Comparison of ENCODE assay signal across 25 mouse cellular contexts in the genomic region with DNA sequence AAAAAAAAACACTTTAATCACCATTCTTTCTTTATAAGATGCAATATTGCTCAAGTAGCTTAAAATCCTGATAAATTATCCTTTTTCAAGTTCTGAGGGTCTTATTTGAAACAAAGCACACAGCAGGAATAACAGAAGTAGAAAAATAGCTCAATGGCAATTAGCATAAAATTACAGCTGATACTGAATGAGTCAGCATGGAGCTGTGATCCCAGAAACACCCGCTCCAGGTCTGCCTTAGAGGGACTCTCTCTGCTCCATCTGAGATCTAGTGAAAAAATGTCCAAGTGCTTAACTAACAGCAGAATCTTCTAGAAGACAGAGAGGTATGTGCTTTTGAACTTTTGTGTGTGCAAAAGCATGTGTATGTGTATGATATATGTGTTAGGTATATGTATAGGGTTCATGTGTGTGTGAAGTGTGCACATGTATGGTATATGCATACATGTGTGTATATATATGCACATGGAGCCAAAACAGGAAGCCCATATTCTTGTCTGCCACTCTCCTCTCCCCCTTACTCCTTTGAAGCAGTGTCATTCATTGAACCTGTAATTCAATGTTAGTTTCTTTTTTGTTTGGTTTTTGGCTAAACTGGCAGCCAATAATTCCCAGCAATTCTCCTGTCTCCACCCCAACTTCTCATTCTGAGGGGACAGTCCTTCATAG. TPM values are rescaled to one million over a fixed set of nuclear protein-coding genes. Genes with fewer than 3 reads are reported as not detected.
DNase-seq lines count a peak whose midpoint lies in the region; ATAC-seq and TF ChIP-seq lines count a peak whose summit lies in the region.
"Had no signal": no experiment of that assay in that cellular context is flagged by ENCODE, and none has a peak within 500 bp of the region (broad histone marks: within the 10 kb centered on the region; RNA-seq: fewer than 3 reads in every experiment).

No protein-coding gene starts in this region.

- no peak overlapping the region for H3K4me3 ChIP-seq in forebrain, embryonic 16.5 days (replicated peaks; ENCODE audit: low read length)
- no peak overlapping the region for H3K4me3 ChIP-seq in forebrain, embryonic 11.5 days (ENCODE audit: low read depth, low read length)
- H3K4me3 ChIP-seq in heart, embryonic 12.5 days, result no peak overlapping the region
- no peak overlapping the region for H3K4me3 ChIP-seq in olfactory bulb, adult 2 months (ENCODE audit: insufficient read depth, low read depth, low read length)
- no peak overlapping the region for H3K4me3 ChIP-seq in hindbrain, embryonic 14.5 days (replicated peaks; ENCODE audit: low read length)
- H3K4me3 ChIP-seq: embryonic facial prominence, embryonic 13.5 days; embryonic facial prominence, embryonic 15.5 days; erythroblast, embryonic 14.5 days; forebrain, embryonic 10.5 days; forebrain, embryonic 13.5 days had no signal

- 40% methylated on average over 1 of the region's 1 CpGs for WGBS in forebrain, embryonic 16.5 days
- 63% methylated on average over 1 of the region's 1 CpGs for WGBS in forebrain, embryonic 11.5 days
- WGBS in heart, embryonic 12.5 days, result 71% methylated on average over 1 of the region's 1 CpGs
- WGBS in olfactory bulb, adult 2 months, result 15% methylated on average over 1 of the region's 1 CpGs
- 62% methylated on average over 1 of the region's 1 CpGs for WGBS in hindbrain, embryonic 14.5 days

- no peaks in the 10 kb centered on the region for H3K27me3 ChIP-seq in forebrain, embryonic 16.5 days (replicated peaks; ENCODE audit: control insufficient read depth, insufficient read depth, low read length)
- H3K27me3 ChIP-seq in forebrain, embryonic 11.5 days (ENCODE audit: control insufficient read depth, insufficient read depth, low read length), result no peaks in the 10 kb centered on the region
- no peaks in the 10 kb centered on the region for H3K27me3 ChIP-seq in heart, embryonic 12.5 days (replicated peaks)
- no peaks in the 10 kb centered on the region for H3K27me3 ChIP-seq in hindbrain, embryonic 14.5 days (ENCODE audit: control insufficient read depth, insufficient read depth, low read length)
- H3K27me3 ChIP-seq: embryonic facial prominence, embryonic 13.5 days; embryonic facial prominence, embryonic 15.5 days; forebrain, embryonic 13.5 days; Patski had no signal

- no peak for TF ChIP-seq CTCF in olfactory bulb, adult 2 months (IDR thresholded peaks at IDR 0.05; ENCODE audit: insufficient read depth, low read depth, low read length)

- no peaks in the 10 kb centered on the region for H3K4me1 ChIP-seq in forebrain, embryonic 16.5 days (replicated peaks; ENCODE audit: control insufficient read depth, insufficient read depth, low read length)
- no peaks in the 10 kb centered on the region for H3K4me1 ChIP-seq in forebrain, embryonic 11.5 days (replicated peaks; ENCODE audit: control insufficient read depth, insufficient read depth, low read length)
- no peaks in the 10 kb centered on the region for H3K4me1 ChIP-seq in heart, embryonic 12.5 days (replicated peaks)
- H3K4me1 ChIP-seq in olfactory bulb, adult 2 months (ENCODE audit: control insufficient read depth, insufficient read depth, low read length), result peaks cover 10% of the 10 kb centered on the region
- no peaks in the 10 kb centered on the region for H3K4me1 ChIP-seq in hindbrain, embryonic 14.5 days (replicated peaks; ENCODE audit: control insufficient read depth, insufficient read depth, low read length)
- H3K4me1 ChIP-seq: embryonic facial prominence, embryonic 13.5 days; embryonic facial prominence, embryonic 15.5 days; forebrain, embryonic 10.5 days; forebrain, embryonic 13.5 days had no signal

- ATAC-seq in forebrain, embryonic 16.5 days, result peak; percentile 52; the same call in 1 of the 2 replicates
- ATAC-seq in forebrain, embryonic 11.5 days (replicated peaks; ENCODE audit: low FRiP score), result no peak
- ATAC-seq in heart, embryonic 12.5 days (ENCODE audit: insufficient number of reproducible peaks, low FRiP score), result no peak
- ATAC-seq in hindbrain, embryonic 14.5 days (ENCODE audit: low FRiP score), result no peak
- ATAC-seq: activated CD4-positive, CD25-positive, alpha-beta regulatory T cell, adult 4 months; forebrain, embryonic 13.5 days; Patski had no signal

- no peak for DNase-seq in forebrain, embryonic 11.5 days (ENCODE audit: low spot score)
- peak; percentile 9 for DNase-seq in heart, adult 11 months
- peak; percentile 68 for DNase-seq in brain, adult 2 months (ENCODE audit: low read depth, low spot score)
- DNase-seq in hindbrain, embryonic 14.5 days (ENCODE audit: low spot score), result no peak
- no peak for DNase-seq in cerebellum, postnatal 4 days (ENCODE audit: low spot score in 2 of 2)
- DNase-seq: adrenal gland, adult 8-10 months; adrenal gland, postnatal 14 days; B cell, adult 2 months; cerebellum, adult 11-12 months; cerebellum, adult 2 months; cerebellum, adult 9-10 months; cerebellum, postnatal 10 days; cerebellum, postnatal 25 days; embryo, embryonic 11 days had no signal

- H3K9me3 ChIP-seq in forebrain, embryonic 16.5 days (ENCODE audit: control insufficient read depth, low read length), result 0 out of 2 replicates have a peak, but pooled peaks cover 3% of the 10 kb centered on the region
- H3K9me3 ChIP-seq in forebrain, embryonic 11.5 days (ENCODE audit: control insufficient read depth, low read length), result no peaks in the 10 kb centered on the region
- no peaks in the 10 kb centered on the region for H3K9me3 ChIP-seq in heart, embryonic 12.5 days (replicated peaks)
- no peaks in the 10 kb centered on the region for H3K9me3 ChIP-seq in hindbrain, embryonic 14.5 days (ENCODE audit: control insufficient read depth, low read length)
- H3K9me3 ChIP-seq: embryonic facial prominence, embryonic 13.5 days; embryonic facial prominence, embryonic 15.5 days; forebrain, embryonic 13.5 days had no signal

- no peaks in the 10 kb centered on the region for H3K36me3 ChIP-seq in forebrain, embryonic 16.5 days (ENCODE audit: control insufficient read depth, insufficient read depth)
- H3K36me3 ChIP-seq in forebrain, embryonic 11.5 days (ENCODE audit: control insufficient read depth, insufficient read depth, low read length), result no peaks in the 10 kb centered on the region
- no peaks in the 10 kb centered on the region for H3K36me3 ChIP-seq in heart, embryonic 12.5 days
- H3K36me3 ChIP-seq in hindbrain, embryonic 14.5 days (replicated peaks; ENCODE audit: control insufficient read depth, insufficient read depth), result no peaks in the 10 kb centered on the region
- H3K36me3 ChIP-seq: embryonic facial prominence, embryonic 13.5 days; embryonic facial prominence, embryonic 15.5 days; forebrain, embryonic 10.5 days had no signal

- H3K4me2 ChIP-seq in forebrain, embryonic 16.5 days (ENCODE audit: low read length), result no peak overlapping the region
- no peak overlapping the region for H3K4me2 ChIP-seq in forebrain, embryonic 11.5 days (ENCODE audit: low read depth, low read length, severe bottlenecking)
- no peak overlapping the region for H3K4me2 ChIP-seq in heart, embryonic 12.5 days
- H3K4me2 ChIP-seq in hindbrain, embryonic 14.5 days (replicated peaks), result no peak overlapping the region
- H3K4me2 ChIP-seq: embryonic facial prominence, embryonic 13.5 days; embryonic facial prominence, embryonic 15.5 days; forebrain, embryonic 13.5 days had no signal

- H3K9ac ChIP-seq in forebrain, embryonic 16.5 days (replicated peaks; ENCODE audit: low read depth, low read length), result no peak overlapping the region
- no peak overlapping the region for H3K9ac ChIP-seq in forebrain, embryonic 11.5 days (ENCODE audit: low read length)
- H3K9ac ChIP-seq in heart, embryonic 12.5 days, result no peak overlapping the region
- H3K9ac ChIP-seq in hindbrain, embryonic 14.5 days, result no peak overlapping the region
- H3K9ac ChIP-seq: embryonic facial prominence, embryonic 13.5 days; embryonic facial prominence, embryonic 15.5 days; forebrain, embryonic 13.5 days had no signal

- no peak for TF ChIP-seq POLR2A in olfactory bulb, adult 2 months (IDR thresholded peaks at IDR 0.05; ENCODE audit: insufficient read depth, low read depth, low read length)

- H3K27ac ChIP-seq in forebrain, embryonic 16.5 days (ENCODE audit: low read length), result no peak overlapping the region
- H3K27ac ChIP-seq in forebrain, embryonic 11.5 days (ENCODE audit: low read depth, low read length), result no peak overlapping the region
- H3K27ac ChIP-seq in heart, embryonic 12.5 days (ENCODE audit: poor library complexity, severe bottlenecking), result no peak overlapping the region
- peak overlapping the region; percentile 37; the same call in 1 of the 2 replicates for H3K27ac ChIP-seq in olfactory bulb, adult 2 months (ENCODE audit: insufficient read depth, low read depth, low read length)
- no peak overlapping the region for H3K27ac ChIP-seq in hindbrain, embryonic 14.5 days
- H3K27ac ChIP-seq: embryonic facial prominence, embryonic 13.5 days; embryonic facial prominence, embryonic 15.5 days; forebrain, embryonic 10.5 days; forebrain, embryonic 13.5 days had no signal

RNA-seq across cellular contexts. Expression of gene Gpr83, which starts 11.6 kb away (rescaled TPM):
- polyA plus RNA-seq in forebrain, embryonic 16.5 days (2015; fragmentation: Nextera tagmentation; extraction: Ambion mirVana), result 1.4 and 2.0 TPM in 2 replicates
- polyA plus RNA-seq in forebrain, embryonic 11.5 days (2014; fragmentation: Nextera tagmentation; extraction: Ambion mirVana), result 0.20 and 0.47 TPM in 2 replicates
- not detected in 2 replicates for polyA plus RNA-seq in heart, embryonic 12.5 days (2016; fragmentation: Nextera tagmentation; extraction: Ambion mirVana)
- polyA plus RNA-seq in olfactory bulb, adult 2 months (2012; ENCODE audit: insufficient read depth, insufficient read length, low replicate concordance, missing spikeins), result not detected in 2 replicates
- polyA plus RNA-seq in hindbrain, embryonic 14.5 days (2014; fragmentation: Nextera tagmentation; extraction: Ambion mirVana), result 1.3 and 1.4 TPM in 2 replicates
- polyA plus RNA-seq: erythroblast, embryonic 14.5 days; Patski had no signal

RNA-seq across cellular contexts. Expression of gene Izumo1r, which starts 55.3 kb away (rescaled TPM):
- not detected in 2 replicates for polyA plus RNA-seq in forebrain, embryonic 16.5 days (2015; fragmentation: Nextera tagmentation; extraction: Ambion mirVana)
- polyA plus RNA-seq in forebrain, embryonic 11.5 days (2014; fragmentation: Nextera tagmentation; extraction: Ambion mirVana), result not detected in 2 replicates
- polyA plus RNA-seq in heart, embryonic 12.5 days (2016; fragmentation: Nextera tagmentation; extraction: Ambion mirVana), result not detected in 2 replicates
- not detected in 2 replicates for polyA plus RNA-seq in olfactory bulb, adult 2 months (2012; ENCODE audit: insufficient read depth, insufficient read length, low replicate concordance, missing spikeins)
- polyA plus RNA-seq in hindbrain, embryonic 14.5 days (2014; fragmentation: Nextera tagmentation; extraction: Ambion mirVana), result not detected in 2 replicates
- polyA plus RNA-seq: cerebellum, adult 2 months; erythroblast, embryonic 14.5 days; forebrain, embryonic 10.5 days; forebrain, embryonic 13.5 days; frontal cortex, adult 2 months; Patski had no signal

Comparison
In these comparisons a context has a peak if more than half of its experiments do, and no peak if none do; other contexts are left out.
1. DNase-seq: peak in heart, adult 11 months (single experiment) and brain, adult 2 months (single experiment); none in forebrain, embryonic 11.5 days (single experiment), hindbrain, embryonic 14.5 days (single experiment) and cerebellum, postnatal 4 days (0 of 2).